Mouse (Mus musculus) olfactory bulb, adult 2 months (tissue): ENCODE data around the gene Hacd2. TPM values are rescaled to one million over a fixed set of nuclear protein-coding genes. Genes with fewer than 3 reads are reported as not detected.

Experiments used
- H3K27ac ChIP-seq: fragments of 200-500 bp; 2 replicates; pipeline ENCODE4 v1.5.1; 2012; ENCODE audit warnings: low read depth, low read length; ENCODE audit not compliant: insufficient read depth
- H3K4me1 ChIP-seq: fragments of 200-500 bp; 2 replicates; pipeline ENCODE4 v1.6.1; 2012; ENCODE audit warnings: low read length; ENCODE audit not compliant: control insufficient read depth, insufficient read depth
- H3K4me3 ChIP-seq: fragments of 200-500 bp; 2 replicates; pipeline ENCODE4 v1.5.1; 2012; ENCODE audit warnings: mild to moderate bottlenecking, low read depth, low read length, moderate library complexity; ENCODE audit not compliant: insufficient read depth
- CTCF ChIP-seq: fragments of 200-500 bp; IDR thresholded peaks from 2 replicates; pipeline ENCODE4 v1.5.1; 2012; ENCODE audit warnings: low read depth, mild to moderate bottlenecking, low read length, moderate library complexity; ENCODE audit not compliant: insufficient read depth
- POLR2A ChIP-seq: fragments of 200-500 bp; IDR thresholded peaks from 2 replicates; pipeline ENCODE4 v1.6.1; 2012; ENCODE audit warnings: mild to moderate bottlenecking, low read depth, low read length, moderate library complexity; ENCODE audit not compliant: insufficient read depth
- WGBS: fragments of 180-500 bp; shearing (Covaris S2); methylation state at CpG from one replicate; pipeline ENCODE4 v1.1.7; 2018; 5-methylcytosine and 5-hydroxymethylcytosine counted together
- polyA plus RNA-seq: library from polyadenylated mRNA; stranded (reverse); fragments of >200 nt; gene quantifications from 2 replicates; pipeline ENCODE4 v1.2.4, GENCODE M21; 2012; ENCODE audit warnings: low replicate concordance; ENCODE audit not compliant: missing spikeins, insufficient read depth, insufficient read length

Hacd2 gene
- polyA plus RNA-seq, 1 experiment: not detected

- H3K27ac ChIP-seq: no peak overlapping the region
- H3K4me3 ChIP-seq: no peak overlapping the region
- peaks cover 8% of the 10 kb centered on the region for H3K4me1 ChIP-seq
- WGBS: 27% methylated on average over 9 of the region's 9 CpGs
- TF ChIP-seq CTCF: no peak
- no peak for TF ChIP-seq POLR2A
Observed at GRCm38 (mm10) chr16:35140620-35140975, 118.4 kb downstream of the Hacd2 start.

GRCm38 (mm10) chr16:35141839-35142238, 119.6 kb downstream of the Hacd2 start:
- WGBS: 65% methylated on average over 8 of the region's 8 CpGs
- no peak for TF ChIP-seq CTCF
- no peak for TF ChIP-seq POLR2A
- H3K27ac ChIP-seq: no peak overlapping the region
- no peak overlapping the region for H3K4me3 ChIP-seq
- H3K4me1 ChIP-seq: peaks cover 11% of the 10 kb centered on the region

GRCm38 (mm10) chr16:35146153-35146552, 123.9 kb downstream of the Hacd2 start:
- Histone ChIP-seq H3K4me1 (peaks cover 3% of the 10 kb centered on the region; the same call in 1 of the 2 replicates), H3K27ac (no peak overlapping the region), H3K4me3 (no peak overlapping the region)
- WGBS: 49% methylated on average over 4 of the region's 4 CpGs
- no peak for TF ChIP-seq POLR2A
- no peak for TF ChIP-seq CTCF

GRCm38 (mm10) chr16:35153146-35153755, 131.0 kb downstream of the Hacd2 start:
- no peak overlapping the region for H3K27ac ChIP-seq
- peaks cover 17% of the 10 kb centered on the region for H3K4me1 ChIP-seq
- H3K4me3 ChIP-seq: no peak overlapping the region
- WGBS: 21% methylated on average over 12 of the region's 12 CpGs
- TF ChIP-seq CTCF (no peak), POLR2A (no peak)

GRCm38 (mm10) chr16:35154245-35154640, 132.0 kb downstream of the Hacd2 start:
- Histone ChIP-seq H3K4me1 (peaks cover 17% of the 10 kb centered on the region), H3K4me3 (peak overlapping the region; percentile 81), H3K27ac (no peak overlapping the region)
- WGBS: under 1% methylated on average over 29 of the region's 29 CpGs
- no peak for TF ChIP-seq CTCF

GRCm38 (mm10) chr16:35154641-35155390, 132.6 kb downstream of the Hacd2 start, which contains the start of gene Adcy5:
Gene Adcy5, plus strand, starts transcription at chr16:35154877.
- TF ChIP-seq POLR2A (no peak), CTCF (no peak)
- Histone ChIP-seq H3K4me1 (peaks cover 21% of the 10 kb centered on the region), H3K27ac (peak within 1 kb of the TSS; percentile 64), H3K4me3 (peak within 1 kb of the TSS; percentile 81)
- under 1% methylated on average over 73 of the region's 104 CpGs for WGBS

- TF ChIP-seq CTCF (no peak), POLR2A (no peak)
- 1% methylated on average over 82 of the region's 87 CpGs for WGBS
- 0 out of 2 replicates have a peak overlapping the region, but pooled peaks have one; percentile 64 for H3K27ac ChIP-seq
- H3K4me3 ChIP-seq: peak overlapping the region; percentile 81
- peaks cover 25% of the 10 kb centered on the region for H3K4me1 ChIP-seq
Observed at GRCm38 (mm10) chr16:35155391-35156305, 133.4 kb downstream of the Hacd2 start.

- Histone ChIP-seq H3K4me1 (peaks cover 30% of the 10 kb centered on the region), H3K4me3 (peak overlapping the region; percentile 81), H3K27ac (no peak overlapping the region)
- TF ChIP-seq CTCF (peak; percentile 76), POLR2A (no peak)
- WGBS: 4% methylated on average over 48 of the region's 48 CpGs
Observed at GRCm38 (mm10) chr16:35156306-35156695, 134.1 kb downstream of the Hacd2 start.

- H3K27ac ChIP-seq: no peak overlapping the region
- no peak for TF ChIP-seq CTCF
- TF ChIP-seq POLR2A: no peak
- peaks cover 34% of the 10 kb centered on the region for H3K4me1 ChIP-seq
- peak overlapping the region; percentile 81 for H3K4me3 ChIP-seq
- 79% methylated on average over 21 of the region's 21 CpGs for WGBS
Observed at GRCm38 (mm10) chr16:35156832-35157231, 134.6 kb downstream of the Hacd2 start.

Other genes starting within 250 kb of the Hacd2 start
- not detected in 2 replicates for gene Adcy5, start 132.4 kb downstream of the Hacd2 start, polyA plus RNA-seq